Mouse (Mus musculus): ENCODE measurements around the gene Cttnbp2.

The Cttnbp2 gene

DNA sequence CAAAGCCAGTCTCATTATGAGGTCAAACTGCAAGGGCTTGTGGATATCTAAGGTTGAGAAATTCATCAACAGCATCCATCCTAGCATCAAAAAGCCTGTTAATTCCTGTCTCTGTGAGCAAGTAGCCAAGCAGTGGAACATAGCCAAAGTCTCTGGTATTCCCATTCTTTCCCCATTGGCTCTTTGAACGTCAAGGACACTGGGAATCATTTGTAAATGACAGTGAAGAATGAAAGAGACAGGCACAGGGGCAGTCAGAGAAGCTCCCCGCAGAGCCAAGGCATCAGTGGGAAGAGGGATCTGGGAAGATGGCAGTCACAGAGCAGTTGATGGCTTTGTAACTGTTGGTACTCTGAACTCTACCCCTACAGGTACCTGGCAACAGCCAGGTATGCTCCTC is 46.9 kb downstream of the Cttnbp2 start:
- no peak for DNase-seq

DNA sequence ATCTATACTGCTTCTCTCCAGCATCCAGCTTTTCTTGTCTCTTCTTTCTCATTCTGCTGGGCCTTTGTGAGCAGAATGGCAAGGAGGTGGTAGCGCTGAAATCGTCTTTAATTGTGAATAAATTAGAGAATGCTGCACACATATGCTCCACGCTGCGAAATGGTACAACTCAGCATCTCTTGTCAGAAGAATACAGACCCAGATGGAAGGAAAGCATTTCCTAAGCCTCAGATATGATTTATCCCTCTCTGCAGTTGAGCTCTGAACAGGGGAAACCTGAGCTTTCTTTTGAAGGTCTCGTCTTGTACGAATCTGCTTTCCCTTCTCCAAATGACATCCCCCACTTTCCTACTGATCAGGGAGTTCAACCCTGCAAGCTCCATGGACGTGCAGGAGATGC is 48.4 kb downstream of the Cttnbp2 start:
- no peak for DNase-seq

DNA sequence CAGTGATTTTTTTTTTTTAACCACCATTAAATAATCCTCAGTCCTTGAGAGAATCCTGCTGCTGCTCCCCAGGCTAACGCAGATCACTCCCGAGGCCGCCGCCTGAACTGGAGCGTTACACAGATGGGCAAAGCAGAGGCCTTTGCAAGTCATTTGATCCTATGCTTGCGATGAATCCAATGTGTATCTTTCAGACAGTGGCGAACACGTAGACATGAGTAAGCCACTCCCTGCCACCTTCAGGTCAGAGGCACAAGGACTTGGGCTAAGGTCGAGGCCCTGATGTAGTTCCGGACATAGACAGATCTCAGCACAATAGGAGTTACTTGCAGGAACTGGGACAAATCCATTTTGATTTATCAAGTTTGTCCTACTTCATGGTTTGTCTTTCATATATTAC is 49.0 kb downstream of the Cttnbp2 start:
- peak; percentile 24 for DNase-seq

DNA sequence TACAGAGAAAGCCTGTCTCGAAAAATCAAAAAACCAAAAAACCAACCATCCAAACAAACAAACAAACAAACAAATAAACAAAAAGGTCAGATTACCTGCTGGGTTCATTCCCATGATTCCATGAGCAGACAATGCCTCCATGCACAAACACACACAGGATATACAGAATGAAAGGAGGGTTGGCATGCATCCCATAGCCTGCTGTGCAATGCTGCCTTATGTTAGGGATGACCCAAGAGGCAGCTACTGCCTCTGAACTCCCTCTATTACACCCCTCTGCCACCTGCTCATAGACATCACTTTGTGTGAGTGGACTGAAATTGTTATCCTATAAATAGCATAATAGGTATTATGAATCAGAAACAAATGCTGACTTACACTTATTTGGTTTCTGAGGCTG is 55.0 kb downstream of the Cttnbp2 start:
- DNase-seq = no peak

DNA sequence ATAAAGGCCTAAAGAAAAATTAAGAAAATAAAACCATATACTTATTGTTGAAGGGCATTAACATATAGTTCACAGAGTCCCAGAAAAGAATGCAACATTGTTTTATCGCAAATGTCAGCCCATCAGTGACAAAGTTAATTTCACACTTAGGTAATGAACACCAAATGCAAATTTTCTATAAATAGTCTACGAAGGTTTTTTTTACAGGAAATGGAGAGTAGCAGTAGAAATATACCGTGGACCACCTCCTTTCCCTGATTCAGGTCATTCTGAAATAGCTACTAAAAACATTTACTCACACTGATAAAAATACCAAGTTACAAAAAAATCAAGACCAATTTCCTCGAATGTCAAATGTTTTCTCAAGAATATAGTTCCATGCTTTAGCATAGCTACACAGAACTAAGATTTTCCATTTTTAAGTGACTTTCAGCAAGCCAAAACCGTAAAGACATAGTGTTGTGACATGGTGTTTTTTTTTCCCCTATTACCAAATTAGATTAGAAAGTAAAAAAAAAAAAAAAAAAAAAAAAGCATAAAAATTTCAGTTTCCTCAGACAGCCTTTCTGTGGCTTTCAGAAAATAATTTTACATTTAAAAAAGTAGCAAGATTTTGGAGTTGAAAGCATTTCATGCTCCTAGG is 64.0 kb downstream of the Cttnbp2 start:
- no peak for DNase-seq

DNA sequence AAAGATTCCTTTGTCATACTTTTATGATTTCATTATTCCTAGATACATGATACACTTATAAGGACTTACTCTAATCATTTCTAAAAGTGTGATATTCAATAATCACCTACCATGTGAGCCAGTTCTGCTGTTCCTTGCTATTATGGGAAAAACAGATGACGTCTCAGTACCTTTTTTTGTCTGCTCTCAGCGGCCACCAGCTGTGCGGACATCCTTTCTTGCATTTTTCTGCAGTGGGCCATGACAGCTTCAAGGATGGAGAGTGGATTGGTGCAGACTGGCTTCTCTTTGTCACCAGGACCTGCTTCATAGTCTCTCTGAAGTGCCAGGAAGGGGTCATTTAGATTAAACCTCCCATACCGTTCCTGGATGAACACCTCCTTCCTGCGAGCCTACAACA is 66.6 kb downstream of the Cttnbp2 start:
- DNase-seq = no peak

DNA sequence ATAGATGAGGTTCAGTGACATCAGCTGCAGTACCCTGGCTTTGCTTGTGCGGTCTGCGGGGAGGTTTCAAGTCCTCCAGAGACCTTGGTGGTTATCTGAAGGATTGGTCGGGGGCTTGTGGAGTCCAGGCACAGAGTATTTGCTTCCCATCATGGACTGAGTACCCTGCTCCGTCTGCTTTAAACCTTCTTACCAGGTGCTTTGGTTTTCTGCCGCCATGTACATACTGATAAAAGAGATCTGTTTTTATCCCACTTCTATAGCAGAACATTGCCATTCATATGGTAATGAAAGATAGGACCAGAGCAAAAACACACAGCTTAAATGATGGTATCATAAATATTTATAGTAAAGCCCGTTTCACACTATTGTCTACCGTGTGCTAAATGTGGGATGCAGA is 67.7 kb downstream of the Cttnbp2 start:
- DNase-seq = no peak

DNA sequence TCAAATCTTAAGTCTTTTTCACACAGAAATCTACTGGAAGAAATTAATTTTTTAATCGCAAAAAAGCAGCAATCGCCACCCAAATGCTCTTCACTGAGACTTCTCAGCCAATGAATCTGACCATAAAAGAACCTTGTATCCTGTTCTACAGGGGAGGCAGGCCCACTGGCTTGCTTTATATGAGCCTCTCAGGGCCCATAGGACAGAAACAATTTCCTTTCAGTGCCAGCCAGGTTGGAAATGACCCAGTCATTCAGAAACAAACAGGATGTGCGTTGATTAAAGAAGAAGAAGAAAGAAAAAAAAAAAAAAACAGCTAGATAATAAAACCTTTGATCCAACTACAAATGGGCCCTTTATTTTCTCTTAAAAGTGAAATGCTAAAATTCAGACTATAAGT is 68.3 kb downstream of the Cttnbp2 start:
- no peak for DNase-seq

DNA sequence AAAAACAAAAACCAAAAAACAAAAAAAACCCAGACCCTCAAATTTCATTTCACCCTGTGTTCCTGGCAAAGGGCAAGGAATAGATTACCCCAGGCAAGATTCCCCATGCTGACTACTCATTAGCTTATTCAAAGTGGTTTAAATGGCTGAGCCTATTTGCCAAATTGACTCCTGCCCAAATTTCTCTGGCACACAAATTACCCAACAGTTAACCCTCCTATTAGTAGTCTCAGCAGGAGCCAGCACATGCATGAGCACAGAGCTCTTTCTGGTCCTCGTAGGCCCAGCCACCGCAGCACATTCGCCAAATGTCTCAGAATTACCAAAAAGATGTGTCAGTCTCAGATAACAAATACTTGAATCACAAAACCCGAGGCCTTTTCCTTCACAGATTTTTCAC is 68.9 kb downstream of the Cttnbp2 start:
- no peak for DNase-seq

DNA sequence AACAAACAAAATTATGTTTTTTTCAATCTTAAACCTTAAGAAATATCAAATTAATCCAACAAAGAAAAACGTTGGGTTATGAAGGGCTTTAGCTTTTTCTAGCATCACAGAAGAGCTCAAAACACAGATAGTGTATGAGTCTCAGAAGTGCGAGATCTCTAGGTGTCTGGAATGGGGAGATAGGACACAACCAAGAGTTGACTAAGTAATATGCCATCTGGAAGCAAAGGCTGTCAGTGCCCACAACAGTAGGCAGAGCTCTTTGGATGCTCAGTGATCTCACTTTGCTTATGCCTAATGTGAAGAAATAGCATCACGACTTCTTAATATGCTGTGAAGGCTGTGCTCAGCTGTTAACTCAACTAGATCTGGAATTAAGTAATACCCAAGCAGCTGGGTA is 72.3 kb downstream of the Cttnbp2 start:
- no peak for DNase-seq

DNA sequence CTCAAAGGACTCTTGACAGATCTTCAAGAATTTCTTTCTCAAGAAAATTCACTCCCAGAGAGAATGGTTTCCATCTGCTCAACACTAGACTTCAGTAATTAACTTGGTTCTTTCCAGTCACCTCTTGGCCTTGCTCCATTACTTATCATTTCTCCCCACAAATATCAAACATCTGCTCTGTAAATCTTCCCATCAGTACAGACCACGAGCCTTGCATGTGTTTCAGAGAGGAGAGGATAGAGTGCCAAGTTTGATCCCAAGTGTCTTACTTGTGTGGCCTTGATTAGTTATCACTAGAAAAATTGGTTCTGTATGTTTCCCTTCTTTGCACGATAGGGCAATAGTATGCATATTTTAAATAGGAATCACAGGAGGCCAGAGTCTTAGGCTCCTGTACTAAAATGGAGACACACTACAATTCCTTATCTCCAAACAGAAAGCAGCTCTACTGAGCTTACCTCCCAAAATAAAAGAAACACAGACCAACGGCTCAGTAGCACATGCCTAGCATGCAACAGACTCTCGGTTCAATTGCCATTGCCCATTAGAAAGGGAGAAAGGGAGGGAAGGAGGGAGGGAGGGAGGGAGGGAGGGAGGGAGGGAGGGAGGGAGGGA is 73.6 kb downstream of the Cttnbp2 start:
- no peak for DNase-seq

DNA sequence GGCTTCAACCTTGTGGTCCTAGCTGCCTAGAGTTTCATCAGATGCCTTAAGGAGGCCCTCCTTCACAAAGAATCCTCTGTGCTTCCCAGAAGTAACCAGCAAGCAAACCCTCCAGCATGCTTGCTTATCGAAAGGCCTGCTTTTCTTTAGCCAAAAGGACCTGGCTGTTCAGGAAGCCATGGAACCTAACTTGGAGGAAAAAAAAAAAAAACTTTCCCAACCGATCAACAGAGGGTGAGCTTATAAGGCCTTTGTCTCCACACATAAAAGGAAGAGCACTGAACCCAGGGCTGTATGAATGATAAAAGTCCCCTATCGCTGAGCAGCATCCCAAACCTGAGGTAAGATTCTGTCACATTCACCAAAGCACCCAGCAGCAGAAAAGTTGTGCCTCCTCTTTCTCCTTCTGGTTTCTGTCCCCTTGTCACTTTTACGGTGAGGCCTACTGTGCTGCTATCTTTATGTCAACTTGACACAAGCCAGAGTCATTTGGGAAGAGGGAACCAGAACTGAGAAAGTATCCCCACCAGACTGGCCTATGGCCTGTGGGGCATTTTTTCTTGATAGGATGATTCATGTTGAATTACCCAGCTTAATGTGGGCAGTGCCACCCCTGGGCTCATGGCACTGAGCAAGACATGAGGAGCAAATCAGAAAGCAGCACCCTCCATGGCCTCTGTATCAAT is 78.4 kb downstream of the Cttnbp2 start:
- DNase-seq = no peak

DNA sequence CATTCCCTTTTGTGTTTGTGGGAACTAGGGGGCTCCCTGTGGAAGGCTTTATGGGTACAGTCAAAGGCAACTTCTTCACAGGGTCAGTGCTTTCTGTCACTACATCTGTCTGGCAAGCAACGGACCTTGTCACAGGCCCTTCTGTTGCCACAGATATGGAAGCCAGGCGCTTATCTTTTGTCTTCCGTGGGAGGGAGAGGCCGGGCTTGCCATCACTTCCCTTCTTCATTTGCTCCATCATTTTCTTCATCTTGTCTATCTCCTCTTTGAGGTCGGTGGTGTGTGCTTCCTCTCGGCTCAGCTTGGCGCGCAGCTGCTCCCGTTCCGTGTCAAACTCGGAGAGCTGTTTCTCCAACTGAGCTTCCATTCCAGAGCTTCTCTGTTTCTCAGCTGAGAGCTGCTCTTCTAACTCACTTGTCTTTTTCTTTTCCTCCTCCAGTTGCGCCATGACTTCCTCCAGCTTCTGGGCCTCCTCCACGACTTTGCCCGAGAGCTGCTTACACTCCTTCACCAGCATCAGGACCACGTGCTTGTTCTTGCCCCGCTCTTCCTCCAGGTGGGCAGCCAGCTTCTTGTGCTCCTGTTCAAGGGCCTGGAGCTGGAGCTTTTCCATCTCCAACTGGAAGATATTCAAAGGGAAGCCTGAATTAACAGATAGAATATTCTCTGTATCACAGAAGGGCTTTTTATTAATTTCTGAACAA is 79.7 kb downstream of the Cttnbp2 start:
- no peak for DNase-seq

DNA sequence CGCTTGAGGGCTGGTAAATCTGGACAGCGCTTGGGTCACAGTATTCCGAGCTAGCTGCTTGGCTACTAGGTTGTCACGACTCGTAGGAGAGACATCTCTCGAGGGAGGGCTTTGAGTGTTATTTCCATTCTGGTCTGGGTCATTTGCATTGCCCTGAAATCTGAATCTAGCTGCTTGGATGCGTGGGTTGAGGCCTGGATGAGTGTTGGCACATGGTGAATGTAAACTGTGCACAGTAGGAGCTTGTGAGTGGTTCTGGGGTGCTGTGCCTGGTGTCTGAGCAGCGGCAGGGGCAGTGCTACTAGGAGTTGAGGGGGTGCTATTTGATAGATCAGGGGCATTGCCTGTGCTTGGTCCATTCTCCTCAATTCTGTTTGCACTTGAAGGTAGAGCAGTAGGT is 80.3 kb downstream of the Cttnbp2 start:
- DNase-seq = no peak

DNA sequence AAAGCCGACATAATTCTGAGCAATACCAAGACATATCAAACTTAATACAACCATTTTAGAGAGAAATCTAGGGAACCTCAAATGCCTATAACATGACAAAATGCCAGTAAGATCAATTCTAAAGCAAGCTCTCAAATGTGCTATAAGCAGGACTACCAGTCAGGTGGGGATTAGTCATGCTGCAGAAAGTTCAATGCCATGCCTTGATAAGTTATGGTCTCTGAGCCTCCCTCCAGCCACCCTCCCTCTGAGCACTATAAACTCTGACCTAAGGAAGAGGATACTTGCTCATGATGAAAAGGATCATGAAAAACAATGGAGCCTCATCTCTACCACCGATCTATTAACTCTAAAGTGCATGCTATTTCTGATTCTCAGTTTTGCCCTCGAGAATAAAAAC is 82.3 kb downstream of the Cttnbp2 start:
- no peak for DNase-seq

DNA sequence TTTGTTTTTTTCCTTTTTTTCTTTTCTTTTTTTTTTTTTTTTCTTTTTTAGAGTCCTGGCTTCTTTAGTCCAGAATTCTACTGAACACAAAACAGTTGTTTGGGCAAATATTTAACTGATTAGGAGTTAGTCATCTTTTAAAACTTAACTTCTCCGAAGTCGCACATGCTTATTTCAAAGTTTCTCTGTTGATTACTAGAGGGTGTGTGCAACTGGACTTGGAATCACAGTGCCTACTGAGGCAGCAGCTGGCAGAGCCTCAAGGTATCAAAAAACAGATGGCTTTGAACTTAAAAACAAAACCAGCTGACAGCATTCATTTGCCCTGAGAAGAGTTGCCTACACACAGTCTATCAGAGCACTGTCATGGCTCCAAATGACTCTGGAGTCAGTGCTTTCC is 82.8 kb downstream of the Cttnbp2 start:
- DNase-seq = no peak

DNA sequence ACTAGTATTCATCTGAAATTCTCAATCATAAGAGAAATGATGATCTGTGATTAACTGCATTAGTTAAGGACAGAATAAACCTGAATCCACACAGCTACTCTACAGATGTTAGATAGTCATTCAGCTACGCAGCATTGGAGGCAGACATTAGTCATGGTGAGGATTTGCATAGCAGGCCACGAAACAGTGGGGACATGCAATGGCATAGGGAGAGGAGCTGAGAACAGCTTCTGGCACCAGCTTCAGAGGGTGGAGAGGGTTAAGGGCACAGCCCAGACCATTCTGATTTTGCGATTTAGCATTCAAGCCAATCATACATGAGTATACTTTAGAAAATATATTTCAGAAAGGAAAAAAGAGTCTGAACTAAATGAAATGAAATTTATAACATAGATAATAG is 84.6 kb downstream of the Cttnbp2 start:
- DNase-seq = no peak

DNA sequence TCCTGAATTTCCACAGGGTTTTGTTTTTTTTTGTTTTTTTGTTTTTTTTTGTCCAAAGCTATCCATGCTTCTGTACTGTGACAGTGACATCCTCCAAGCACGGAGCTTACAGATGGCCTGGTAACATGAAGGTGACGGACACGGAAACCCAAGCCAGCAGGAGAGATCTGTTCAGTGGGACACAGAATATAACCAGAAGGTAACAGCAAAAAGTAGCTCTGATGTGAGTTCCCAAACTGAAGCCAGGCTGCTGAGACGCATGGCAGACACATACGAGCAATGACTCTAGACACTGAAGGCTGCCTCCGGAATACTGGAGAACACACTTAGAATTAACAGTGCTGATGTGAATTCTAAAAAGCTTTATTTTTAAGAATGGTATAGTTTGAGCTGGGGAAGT is 89.8 kb downstream of the Cttnbp2 start:
- no peak for DNase-seq

DNA sequence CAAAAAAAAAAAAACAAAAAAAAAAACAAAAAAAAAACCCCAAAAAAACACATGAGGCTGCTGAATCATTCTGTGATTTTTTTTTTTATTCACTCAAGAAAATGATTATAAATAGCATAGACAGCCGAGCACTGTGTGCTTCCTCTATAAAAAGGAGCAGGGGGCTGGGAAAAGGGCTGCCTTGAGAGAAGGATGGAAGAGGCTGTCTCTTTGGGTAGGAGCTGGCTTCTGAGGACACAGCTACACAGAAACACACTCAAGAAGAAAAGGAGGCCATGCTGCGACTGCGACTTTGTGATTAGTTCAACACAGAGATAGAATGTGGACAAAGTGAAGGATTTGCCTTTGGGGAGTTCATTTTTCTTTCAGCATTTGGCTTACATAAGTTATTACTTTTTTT is 90.3 kb downstream of the Cttnbp2 start:
- DNase-seq = no peak

DNA sequence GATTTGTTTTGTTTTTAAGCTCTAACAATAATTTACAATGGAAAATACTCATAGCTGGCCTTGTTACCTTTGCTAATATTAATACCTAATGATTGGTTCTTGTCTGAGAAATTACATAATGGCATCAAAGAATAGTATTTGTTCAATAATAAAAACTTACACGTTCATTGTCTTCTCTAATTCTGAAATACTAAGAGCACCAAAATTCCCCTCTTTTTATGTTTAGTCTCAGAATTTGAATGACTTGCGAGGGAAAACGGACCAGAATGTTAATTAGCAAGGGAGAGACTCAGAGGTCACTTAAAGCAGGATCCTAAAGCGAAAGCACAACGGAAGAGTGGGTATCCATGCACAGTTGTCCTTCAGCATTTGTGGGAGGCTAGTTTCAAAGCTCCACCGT is 91.5 kb downstream of the Cttnbp2 start:
- DNase-seq = no peak

DNA sequence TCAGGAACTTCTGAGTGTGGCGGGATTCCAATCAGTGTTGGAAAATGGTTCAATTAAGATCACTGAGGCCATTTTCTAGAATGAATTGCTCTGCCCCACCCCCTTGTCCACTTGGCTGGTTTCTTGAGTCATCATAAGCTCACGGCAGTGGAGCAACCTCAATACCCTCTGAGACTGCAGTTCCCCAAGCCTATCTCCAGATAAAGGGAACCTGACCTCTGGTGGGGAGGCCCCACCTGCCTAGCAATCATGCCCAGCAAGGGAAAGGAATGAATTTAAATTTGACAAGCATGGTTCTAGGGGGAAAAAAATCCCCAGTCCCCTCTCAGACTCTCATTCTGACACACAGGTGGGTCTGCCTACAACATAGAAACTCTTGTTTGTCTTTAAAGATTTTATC is 93.1 kb downstream of the Cttnbp2 start:
- DNase-seq = no peak

DNA sequence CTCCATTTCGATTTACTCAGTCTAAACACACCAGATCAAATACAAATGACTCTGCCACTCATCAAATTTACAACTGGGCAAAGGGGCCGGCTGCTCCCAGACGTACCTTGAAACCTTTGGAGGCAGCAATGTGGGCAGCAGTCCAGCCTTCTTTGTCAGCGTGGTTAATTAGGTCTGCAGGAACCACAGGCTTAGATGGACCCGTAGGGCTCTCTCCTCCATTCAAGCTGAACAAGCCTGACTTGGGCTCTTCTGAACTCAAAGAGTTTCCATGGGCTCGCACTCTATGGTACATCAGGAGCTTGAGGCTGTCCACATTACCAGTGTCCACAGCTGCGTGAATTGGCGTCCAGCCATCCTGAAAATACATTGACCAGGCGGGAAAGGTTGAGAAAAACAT is 94.0 kb downstream of the Cttnbp2 start:
- no peak for DNase-seq

DNA sequence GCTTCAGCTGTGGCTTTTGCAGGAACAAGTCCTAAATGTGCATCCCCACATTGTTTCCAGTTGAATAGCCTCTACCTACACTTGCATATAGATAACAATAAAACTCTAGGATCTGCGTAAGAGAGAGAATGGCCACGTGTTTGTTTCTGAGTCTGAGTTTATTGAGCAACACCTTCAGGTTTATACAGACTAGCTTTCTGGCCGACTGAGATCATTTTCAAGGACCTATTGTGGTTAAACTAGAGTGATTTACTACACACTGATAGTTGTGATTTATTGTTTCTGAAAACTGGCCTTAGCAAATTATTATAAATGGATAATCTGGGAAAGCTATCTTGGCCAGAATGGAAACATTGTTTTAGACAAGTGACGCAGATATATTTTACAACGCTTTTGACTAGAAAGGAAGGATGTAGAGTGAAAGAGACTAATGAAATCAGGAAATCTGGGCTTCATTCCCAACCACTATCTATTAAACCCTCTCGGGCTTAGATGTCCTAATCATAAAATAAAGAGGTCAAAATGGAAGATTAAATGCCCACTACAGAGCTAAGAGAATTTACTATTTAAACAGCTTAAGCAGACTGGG is 96.7 kb downstream of the Cttnbp2 start:
- no peak for DNase-seq

DNA sequence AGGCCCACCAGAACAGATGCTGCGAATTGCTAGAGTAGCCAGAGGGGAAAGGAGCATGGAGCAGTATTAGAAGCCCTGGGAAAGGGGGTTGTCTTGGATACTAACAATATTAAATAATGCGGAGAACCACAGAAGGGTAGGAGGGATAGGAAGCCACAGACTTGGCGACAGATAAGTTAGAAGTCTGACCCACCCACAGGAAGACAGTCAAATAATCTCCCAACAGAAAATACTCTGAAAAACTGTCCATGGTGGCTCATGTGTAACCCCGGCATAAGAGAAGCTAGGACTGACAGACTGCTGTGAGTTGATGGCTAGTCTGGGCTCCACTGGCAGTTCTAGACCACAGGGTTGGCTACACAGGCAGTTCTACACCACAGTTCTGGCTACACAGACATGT is 98.7 kb downstream of the Cttnbp2 start:
- DNase-seq = no peak
